Mouse (Mus musculus): ENCODE measurements around the gene Crnkl1. TPM values are rescaled to one million over a fixed set of nuclear protein-coding genes. Genes with fewer than 3 reads are reported as not detected.

The Crnkl1 gene
- polyA plus RNA-seq (2015; fragmentation: Nextera tagmentation; extraction: Ambion mirVana), result 17.4 and 20.7 TPM in 2 replicates

DNA sequence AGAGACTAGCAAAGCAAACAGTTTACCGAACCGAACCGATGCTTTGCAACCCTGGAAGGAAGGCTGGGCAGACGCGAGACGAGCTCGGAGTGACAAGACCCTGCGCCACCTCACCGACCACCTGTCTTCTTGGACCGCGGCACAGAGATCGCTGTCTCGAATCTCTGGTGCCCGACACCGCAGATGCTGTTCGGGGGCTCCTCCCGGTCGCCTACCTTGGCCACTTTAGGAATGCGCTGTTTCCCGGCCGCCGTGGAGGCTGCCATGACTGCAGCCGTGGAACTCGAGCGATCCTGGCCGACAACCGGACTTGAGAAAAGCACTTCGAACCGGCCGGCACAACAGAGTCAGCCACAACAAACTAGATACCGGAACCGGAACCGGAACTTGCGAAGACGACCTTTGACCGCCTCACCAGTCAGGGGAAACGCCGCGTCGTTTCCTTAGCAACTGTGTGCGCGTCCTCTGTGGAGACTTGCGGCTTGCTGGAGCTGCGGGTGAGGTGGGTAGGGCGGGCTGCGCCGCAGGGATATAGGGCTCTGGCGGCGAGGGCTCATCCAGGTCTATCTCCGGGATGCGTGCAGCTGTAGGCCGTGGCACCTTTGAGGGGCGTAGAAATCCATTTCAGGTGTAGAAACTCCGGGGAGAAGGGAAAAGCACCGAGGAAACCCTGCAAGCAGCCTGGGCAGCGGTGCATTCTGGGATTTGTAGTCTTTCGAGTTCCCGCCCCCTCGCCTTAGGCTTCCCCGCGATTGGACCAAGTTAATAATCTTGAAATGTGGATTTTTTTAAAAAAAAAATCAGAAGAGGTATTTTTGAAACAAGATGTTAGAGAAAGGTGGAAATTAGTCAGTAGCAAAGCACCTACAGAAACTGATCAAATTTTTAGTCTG is at the start of gene Crnkl1, which contains the start of gene Cfap61:
TSS of gene Crnkl1 (minus strand) at position 676 of the 893 bp plus-strand sequence.
TSS of gene Cfap61 (plus strand) at position 446 of the 893 bp plus-strand sequence.
- Histone ChIP-seq H3K9ac (ENCODE audit: low read length) (peak within 1 kb of the TSS; percentile 86), H3K4me1 (ENCODE audit: control insufficient read depth, insufficient read depth, low read length) (peaks cover 10% of the 10 kb centered on the region), H3K27ac (ENCODE audit: low read length) (no peak within 1 kb of the TSS), H3K27me3 (ENCODE audit: control insufficient read depth, insufficient read depth, low read length) (no peaks in the 10 kb centered on the region), H3K36me3 (ENCODE audit: control insufficient read depth, insufficient read depth) (peaks cover 12% of the 10 kb centered on the region), H3K4me2 (ENCODE audit: low read depth, low read length) (peak within 1 kb of the TSS; percentile 98), H3K9me3 (replicated peaks; ENCODE audit: control insufficient read depth, low read length) (no peaks in the 10 kb centered on the region), H3K4me3 (ENCODE audit: low read length) (peak within 1 kb of the TSS; percentile 99)
- ATAC-seq (replicated peaks; ENCODE audit: extremely low read depth, insufficient read depth, low FRiP score), result peak; percentile 96
- WGBS, result under 1% methylated on average over 61 of the region's 61 CpGs

DNA sequence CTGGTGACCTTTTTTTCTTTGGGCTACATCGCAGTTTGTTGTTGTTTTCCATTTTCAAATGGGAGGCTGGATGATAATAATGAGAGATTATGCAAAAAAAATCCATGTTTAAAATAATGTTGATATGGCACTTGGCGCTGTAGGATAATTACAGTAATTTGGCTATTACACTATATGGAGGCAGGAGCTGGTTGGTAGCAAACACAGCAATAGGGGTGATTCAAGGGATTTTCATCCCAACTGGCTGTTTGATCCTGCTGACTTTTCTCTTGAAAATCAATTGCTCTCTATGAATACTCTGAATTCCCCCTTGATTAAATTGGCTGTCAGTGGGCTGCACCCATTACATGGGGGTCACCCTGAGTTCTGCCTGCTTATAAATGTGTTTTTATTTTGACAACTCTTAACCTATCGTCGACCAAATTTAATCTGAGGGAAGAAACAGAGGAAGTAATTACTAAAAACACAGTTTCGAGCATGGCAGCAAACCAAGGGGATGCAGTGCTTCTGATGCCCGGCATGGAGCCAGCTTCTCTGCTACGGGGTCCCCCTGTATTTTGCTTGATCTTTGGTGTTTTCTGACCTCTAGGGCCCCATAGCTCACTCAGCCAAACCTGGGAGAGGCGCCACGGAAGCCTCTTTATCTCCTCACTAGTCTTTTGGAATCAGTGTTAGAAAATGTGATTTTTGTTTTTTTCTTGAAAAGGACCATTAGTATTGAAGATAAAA is 47.7 kb upstream of the Crnkl1 start:
- 75% methylated on average over 9 of the region's 9 CpGs for WGBS
- H3K4me1 ChIP-seq (ENCODE audit: control insufficient read depth, insufficient read depth, low read length), result no peaks in the 10 kb centered on the region
- H3K9ac ChIP-seq (ENCODE audit: low read length), result no peak overlapping the region
- no peaks in the 10 kb centered on the region for H3K9me3 ChIP-seq (replicated peaks; ENCODE audit: control insufficient read depth, low read length)
- H3K4me3 ChIP-seq (ENCODE audit: low read length), result no peak overlapping the region
- H3K36me3 ChIP-seq (ENCODE audit: control insufficient read depth, insufficient read depth), result no peaks in the 10 kb centered on the region
- ATAC-seq (replicated peaks; ENCODE audit: extremely low read depth, insufficient read depth, low FRiP score), result no peak
- H3K27ac ChIP-seq (ENCODE audit: low read length), result no peak overlapping the region
- no peaks in the 10 kb centered on the region for H3K27me3 ChIP-seq (ENCODE audit: control insufficient read depth, insufficient read depth, low read length)
- H3K4me2 ChIP-seq (ENCODE audit: low read depth, low read length), result no peak overlapping the region

DNA sequence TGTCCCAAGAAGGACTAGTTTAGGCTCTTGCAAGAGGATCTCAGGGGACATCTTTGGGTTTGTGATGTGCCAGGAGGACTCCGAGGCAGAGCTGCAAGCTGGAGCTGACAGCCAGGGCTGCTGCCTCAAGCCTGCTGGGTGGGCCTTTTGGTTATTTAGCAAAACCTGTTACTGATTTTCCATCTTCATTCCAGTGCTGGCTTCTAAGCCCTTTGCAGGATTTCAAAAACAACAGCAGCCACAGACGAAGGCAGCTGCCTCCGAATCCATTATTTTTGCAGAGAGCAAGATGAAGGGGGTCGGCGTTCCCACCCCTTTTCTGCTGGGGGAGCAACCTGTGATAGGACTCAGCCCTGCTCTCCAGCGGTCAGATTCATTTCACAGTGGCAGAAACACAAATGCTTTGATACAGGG is 46.9 kb upstream of the Crnkl1 start:
- Histone ChIP-seq H3K27ac (ENCODE audit: low read length) (no peak overlapping the region), H3K4me1 (ENCODE audit: control insufficient read depth, insufficient read depth, low read length) (no peaks in the 10 kb centered on the region), H3K27me3 (ENCODE audit: control insufficient read depth, insufficient read depth, low read length) (no peaks in the 10 kb centered on the region), H3K4me3 (ENCODE audit: low read length) (no peak overlapping the region), H3K4me2 (ENCODE audit: low read depth, low read length) (no peak overlapping the region), H3K9me3 (replicated peaks; ENCODE audit: control insufficient read depth, low read length) (no peaks in the 10 kb centered on the region), H3K36me3 (ENCODE audit: control insufficient read depth, insufficient read depth) (no peaks in the 10 kb centered on the region), H3K9ac (ENCODE audit: low read length) (no peak overlapping the region)
- WGBS, result 48% methylated on average over 6 of the region's 6 CpGs
- no peak for ATAC-seq (replicated peaks; ENCODE audit: extremely low read depth, insufficient read depth, low FRiP score)

DNA sequence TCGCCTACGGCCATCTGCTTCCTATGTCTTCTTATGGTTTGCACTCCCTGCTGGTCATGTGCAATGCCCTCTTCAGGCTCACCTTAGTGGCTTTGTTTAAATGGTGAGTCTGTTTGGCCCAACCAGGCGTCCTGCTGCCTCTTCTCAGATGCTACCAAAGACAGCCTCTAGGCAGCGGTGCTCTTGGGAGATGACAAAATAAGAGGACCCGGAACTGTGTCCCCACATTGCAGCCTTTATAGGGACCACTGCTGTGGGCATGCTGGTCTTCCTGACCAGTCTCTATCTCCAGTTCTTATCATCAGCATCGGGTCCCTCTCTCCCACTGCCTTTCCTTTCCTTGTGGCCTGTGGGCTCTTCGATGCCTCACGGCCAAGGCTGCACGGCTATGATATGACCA is 46.1 kb upstream of the Crnkl1 start:
- Histone ChIP-seq H3K4me1 (ENCODE audit: control insufficient read depth, insufficient read depth, low read length) (no peaks in the 10 kb centered on the region), H3K36me3 (ENCODE audit: control insufficient read depth, insufficient read depth) (no peaks in the 10 kb centered on the region), H3K9me3 (replicated peaks; ENCODE audit: control insufficient read depth, low read length) (no peaks in the 10 kb centered on the region; the same call in 1 of the 2 replicates), H3K4me2 (ENCODE audit: low read depth, low read length) (no peak overlapping the region), H3K4me3 (ENCODE audit: low read length) (no peak overlapping the region), H3K27ac (ENCODE audit: low read length) (no peak overlapping the region), H3K27me3 (ENCODE audit: control insufficient read depth, insufficient read depth, low read length) (no peaks in the 10 kb centered on the region), H3K9ac (ENCODE audit: low read length) (no peak overlapping the region)
- ATAC-seq (replicated peaks; ENCODE audit: extremely low read depth, insufficient read depth, low FRiP score), result no peak
- 76% methylated on average over 9 of the region's 9 CpGs for WGBS

DNA sequence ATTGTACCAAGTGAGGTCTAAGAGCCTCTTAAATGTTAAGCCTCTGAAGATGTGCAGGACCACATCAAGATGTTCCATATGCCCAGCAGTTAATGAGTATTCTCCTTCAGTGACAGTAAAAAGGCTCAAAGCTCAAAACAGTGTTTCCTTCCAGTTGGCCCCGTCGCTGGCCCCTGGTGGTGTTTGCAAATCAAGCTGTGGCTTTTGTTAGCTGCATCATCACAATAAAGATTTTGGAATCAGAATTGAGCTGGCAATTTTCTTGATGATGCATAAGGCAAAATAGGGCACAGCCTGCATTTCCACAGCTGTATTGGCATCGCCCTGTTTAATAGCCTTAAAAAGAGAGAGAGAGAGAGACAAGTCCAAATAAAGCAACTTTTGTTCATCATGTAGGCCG is 44.8 kb upstream of the Crnkl1 start:
- Histone ChIP-seq H3K9me3 (replicated peaks; ENCODE audit: control insufficient read depth, low read length) (no peaks in the 10 kb centered on the region; the same call in 1 of the 2 replicates), H3K27me3 (ENCODE audit: control insufficient read depth, insufficient read depth, low read length) (no peaks in the 10 kb centered on the region), H3K4me3 (ENCODE audit: low read length) (no peak overlapping the region), H3K36me3 (ENCODE audit: control insufficient read depth, insufficient read depth) (no peaks in the 10 kb centered on the region), H3K9ac (ENCODE audit: low read length) (no peak overlapping the region), H3K4me2 (ENCODE audit: low read depth, low read length) (no peak overlapping the region), H3K4me1 (ENCODE audit: control insufficient read depth, insufficient read depth, low read length) (no peaks in the 10 kb centered on the region), H3K27ac (ENCODE audit: low read length) (no peak overlapping the region)
- no peak for ATAC-seq (replicated peaks; ENCODE audit: extremely low read depth, insufficient read depth, low FRiP score)
- 75% methylated on average over 4 of the region's 4 CpGs for WGBS

DNA sequence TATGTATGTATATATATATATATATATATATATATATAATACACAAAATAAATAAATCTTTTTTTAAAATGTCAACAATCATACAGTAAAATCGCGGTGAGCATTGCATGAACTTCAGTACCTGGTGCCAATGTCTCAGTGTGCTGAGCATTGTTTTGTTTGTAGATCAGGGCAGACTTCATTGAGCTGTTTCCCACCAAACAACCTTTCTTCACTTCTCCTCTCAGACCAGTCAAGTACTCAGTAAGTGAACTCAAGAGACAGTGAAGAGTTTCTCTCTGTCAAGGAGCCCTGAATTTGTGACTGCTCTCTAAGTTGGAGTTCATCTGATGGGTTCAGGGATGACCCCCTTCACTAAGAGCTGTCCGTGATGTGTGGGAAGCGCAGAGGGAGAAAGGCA is 37.8 kb upstream of the Crnkl1 start:
- Histone ChIP-seq H3K9me3 (replicated peaks; ENCODE audit: control insufficient read depth, low read length) (no peaks in the 10 kb centered on the region; the same call in 1 of the 2 replicates), H3K4me1 (ENCODE audit: control insufficient read depth, insufficient read depth, low read length) (no peaks in the 10 kb centered on the region), H3K27me3 (ENCODE audit: control insufficient read depth, insufficient read depth, low read length) (no peaks in the 10 kb centered on the region), H3K4me3 (ENCODE audit: low read length) (no peak overlapping the region), H3K9ac (ENCODE audit: low read length) (no peak overlapping the region), H3K27ac (ENCODE audit: low read length) (no peak overlapping the region), H3K36me3 (ENCODE audit: control insufficient read depth, insufficient read depth) (no peaks in the 10 kb centered on the region), H3K4me2 (ENCODE audit: low read depth, low read length) (no peak overlapping the region)
- 88% methylated on average over 4 of the region's 4 CpGs for WGBS
- no peak for ATAC-seq (replicated peaks; ENCODE audit: extremely low read depth, insufficient read depth, low FRiP score)

DNA sequence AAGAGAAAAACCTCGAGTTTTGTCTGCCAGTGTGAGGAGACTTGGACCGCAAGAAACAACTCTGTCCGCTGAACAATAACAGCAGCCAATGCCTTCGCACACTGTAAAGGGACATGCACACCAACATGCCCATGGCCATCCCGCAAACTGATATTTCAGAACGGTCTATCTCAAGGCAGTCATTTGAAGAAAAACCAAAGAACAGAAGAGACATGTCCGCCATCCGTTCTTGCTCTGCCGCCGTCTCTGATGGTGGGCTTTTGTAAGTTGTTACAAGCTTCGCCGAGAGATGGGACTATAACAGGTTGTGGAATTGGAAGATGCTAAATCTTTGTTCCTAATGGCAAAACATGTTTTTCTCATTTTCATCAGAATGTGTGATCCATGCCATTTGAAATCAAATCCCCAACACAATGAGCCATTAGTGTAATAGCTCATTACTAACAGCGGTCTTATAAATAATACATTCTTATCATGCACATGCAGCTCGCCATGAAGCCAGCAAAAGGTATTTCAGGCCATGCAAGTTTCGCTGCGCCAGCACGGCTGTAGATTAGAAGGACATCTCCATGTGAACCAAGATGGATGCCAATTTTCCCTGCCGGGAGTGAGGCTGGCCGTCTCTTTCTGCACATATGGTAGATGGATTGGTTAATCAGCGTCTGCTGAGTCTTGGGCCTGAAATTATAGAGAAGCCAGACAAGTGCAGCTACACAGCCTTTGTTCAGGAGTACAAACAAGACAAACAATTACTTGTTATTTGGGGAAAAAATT is 36.6 kb upstream of the Crnkl1 start:
- Histone ChIP-seq H3K4me3 (ENCODE audit: low read length) (no peak overlapping the region), H3K4me1 (ENCODE audit: control insufficient read depth, insufficient read depth, low read length) (no peaks in the 10 kb centered on the region), H3K4me2 (ENCODE audit: low read depth, low read length) (no peak overlapping the region), H3K9ac (ENCODE audit: low read length) (no peak overlapping the region), H3K27ac (ENCODE audit: low read length) (no peak overlapping the region), H3K27me3 (ENCODE audit: control insufficient read depth, insufficient read depth, low read length) (no peaks in the 10 kb centered on the region), H3K36me3 (ENCODE audit: control insufficient read depth, insufficient read depth) (no peaks in the 10 kb centered on the region), H3K9me3 (replicated peaks; ENCODE audit: control insufficient read depth, low read length) (no peaks in the 10 kb centered on the region; the same call in 1 of the 2 replicates)
- WGBS, result 89% methylated on average over 20 of the region's 20 CpGs
- ATAC-seq (replicated peaks; ENCODE audit: extremely low read depth, insufficient read depth, low FRiP score), result no peak

DNA sequence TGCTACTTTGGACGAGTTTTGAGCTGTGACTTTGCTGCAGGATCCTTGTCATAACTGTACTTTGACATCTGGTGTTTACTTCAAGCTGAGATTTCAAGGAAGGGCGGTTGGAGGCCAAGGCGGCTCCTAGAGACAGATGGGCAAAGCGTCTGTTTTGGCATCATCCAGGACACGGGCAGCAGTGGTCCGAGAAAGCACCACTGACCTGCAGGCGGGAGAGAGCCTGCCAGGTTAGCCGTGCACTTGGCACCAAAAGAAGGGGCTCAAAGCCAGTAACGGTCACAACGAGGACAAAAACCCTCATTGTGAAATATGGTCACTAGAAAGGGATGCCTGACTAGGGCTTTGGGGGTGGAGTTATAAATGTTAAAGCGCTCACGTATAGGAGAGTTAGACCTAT is 35.9 kb upstream of the Crnkl1 start:
- WGBS, result 84% methylated on average over 12 of the region's 12 CpGs
- H3K4me2 ChIP-seq (ENCODE audit: low read depth, low read length), result no peak overlapping the region
- no peak overlapping the region for H3K27ac ChIP-seq (ENCODE audit: low read length)
- no peak overlapping the region for H3K4me3 ChIP-seq (ENCODE audit: low read length)
- H3K36me3 ChIP-seq (ENCODE audit: control insufficient read depth, insufficient read depth), result no peaks in the 10 kb centered on the region
- ATAC-seq (replicated peaks; ENCODE audit: extremely low read depth, insufficient read depth, low FRiP score), result no peak
- no peaks in the 10 kb centered on the region for H3K27me3 ChIP-seq (ENCODE audit: control insufficient read depth, insufficient read depth, low read length)
- H3K9me3 ChIP-seq (replicated peaks; ENCODE audit: control insufficient read depth, low read length), result no peaks in the 10 kb centered on the region
- H3K4me1 ChIP-seq (ENCODE audit: control insufficient read depth, insufficient read depth, low read length), result no peaks in the 10 kb centered on the region
- no peak overlapping the region for H3K9ac ChIP-seq (ENCODE audit: low read length)

Data from heart, embryonic 16.5 days (tissue).